Mouse (Mus musculus) effector memory CD4-positive, alpha-beta T cell, adult 7 months (primary cell): ENCODE measurements around the gene Vmn1r82. TPM values are rescaled to one million over a fixed set of nuclear protein-coding genes. Genes with fewer than 3 reads are reported as not detected.

Source experiments
- polyA plus RNA-seq: library from polyadenylated mRNA; unstranded; fragments of 100-300 nt; shearing (Covaris generic); gene quantifications from one replicate; pipeline ENCODE4 v1.2.1, GENCODE M21; 2017

Vmn1r82 gene
- 0.13 TPM for polyA plus RNA-seq

GRCm38 (mm10) chr7:12300130-12300529 lies at the start of gene Vmn1r82:
Vmn1r82 (plus strand) TSS chr7:12300430.

GRCm38 (mm10) chr7:12268169-12268568 lies 32.1 kb upstream of the Vmn1r82 start, which contains the start of gene Vmn1r81:
Vmn1r81 (minus strand) TSS chr7:12268269.

GRCm38 (mm10) chr7:12329381-12329780 lies 29.2 kb downstream of the Vmn1r82 start, which contains the start of gene Vmn1r83:
Vmn1r83 (minus strand) TSS chr7:12329481.

Other genes starting within 250 kb of the Vmn1r82 start
- gene Vmn1r78, start 150.2 kb upstream of the Vmn1r82 start, polyA plus RNA-seq = 0.06 TPM
- gene Vmn1r79, start 129.2 kb upstream of the Vmn1r82 start, polyA plus RNA-seq = not detected
- not detected for gene Vmn1r80, start 111.1 kb upstream of the Vmn1r82 start, polyA plus RNA-seq
- 0.04 TPM for gene Vmn1r81, start 32.2 kb upstream of the Vmn1r82 start, polyA plus RNA-seq
- gene Vmn1r83, start 29.1 kb downstream of the Vmn1r82 start, polyA plus RNA-seq = not detected
- gene Vmn1r84, start 68.8 kb downstream of the Vmn1r82 start, polyA plus RNA-seq = not detected
- 1.9 TPM for gene Zfp551, start 122.3 kb downstream of the Vmn1r82 start, polyA plus RNA-seq
- 2.3 TPM for gene Zfp606, start 177.9 kb downstream of the Vmn1r82 start, polyA plus RNA-seq
- gene 2900092C05Rik, start 212.1 kb downstream of the Vmn1r82 start, polyA plus RNA-seq = not detected